Mouse (Mus musculus): ENCODE measurements around the gene Mybph. TPM values are rescaled to one million over a fixed set of nuclear protein-coding genes. Genes with fewer than 3 reads are reported as not detected.

Gene Mybph
- polyA plus RNA-seq, 1 experiment from 2014 or later, result 1.6 TPM

- Histone ChIP-seq H3K4me1 (replicated peaks; ENCODE audit: control insufficient read depth, insufficient read depth) (no peaks in the 10 kb centered on the region), H3K9ac (ENCODE audit: low read length) (0 out of 2 replicates have a peak overlapping the region, but pooled peaks have one; percentile 27), H3K4me2 (replicated peaks; ENCODE audit: low read depth) (no peak overlapping the region), H3K9me3 (ENCODE audit: control insufficient read depth, low read length) (no peaks in the 10 kb centered on the region), H3K27me3 (ENCODE audit: control insufficient read depth, insufficient read depth, low read length) (no peaks in the 10 kb centered on the region), H3K27ac (replicated peaks) (no peak overlapping the region), H3K4me3 (ENCODE audit: low read depth, low read length) (no peak overlapping the region), H3K36me3 (ENCODE audit: control insufficient read depth, insufficient read depth, low read length) (no peaks in the 10 kb centered on the region)
- ATAC-seq (ENCODE audit: low FRiP score, low TSS enrichment) (no peak), DNase-seq (ENCODE audit: low spot score) (no peak)
- no peak for TF ChIP-seq CTCF (IDR thresholded peaks at IDR 0.05; ENCODE audit: low read depth)
- no peak for TF ChIP-seq EP300 (optimal IDR thresholded peaks at IDR 0.05)
- WGBS, result 65% methylated on average over 21 of the region's 21 CpGs
Measured at GRCm38 (mm10) chr1:134152626-134153590, 40.3 kb upstream of the Mybph start.

- 88% methylated on average over 3 of the region's 3 CpGs for WGBS
- Histone ChIP-seq H3K36me3 (ENCODE audit: control insufficient read depth, insufficient read depth, low read length) (no peaks in the 10 kb centered on the region), H3K4me2 (replicated peaks; ENCODE audit: low read depth) (no peak overlapping the region), H3K9ac (ENCODE audit: low read length) (no peak overlapping the region), H3K27ac (replicated peaks) (no peak overlapping the region), H3K4me1 (replicated peaks; ENCODE audit: control insufficient read depth, insufficient read depth) (no peaks in the 10 kb centered on the region), H3K27me3 (ENCODE audit: control insufficient read depth, insufficient read depth, low read length) (no peaks in the 10 kb centered on the region), H3K9me3 (ENCODE audit: control insufficient read depth, low read length) (no peaks in the 10 kb centered on the region), H3K4me3 (ENCODE audit: low read depth, low read length) (no peak overlapping the region)
- no peak; the same call in 1 of the 2 replicates for ATAC-seq (ENCODE audit: low FRiP score, low TSS enrichment)
- no peak for DNase-seq (ENCODE audit: low spot score)
- TF ChIP-seq CTCF (IDR thresholded peaks at IDR 0.05; ENCODE audit: low read depth) (no peak), EP300 (optimal IDR thresholded peaks at IDR 0.05) (no peak)
Measured at GRCm38 (mm10) chr1:134154121-134154520, 39.1 kb upstream of the Mybph start.

- DNase-seq (ENCODE audit: low spot score) (no peak), ATAC-seq (ENCODE audit: low FRiP score, low TSS enrichment) (no peak)
- no peaks in the 10 kb centered on the region for H3K36me3 ChIP-seq (ENCODE audit: control insufficient read depth, insufficient read depth, low read length)
- H3K4me2 ChIP-seq (replicated peaks; ENCODE audit: low read depth), result no peak overlapping the region
- no peak overlapping the region for H3K27ac ChIP-seq (replicated peaks)
- TF ChIP-seq EP300 (optimal IDR thresholded peaks at IDR 0.05) (no peak), CTCF (IDR thresholded peaks at IDR 0.05; ENCODE audit: low read depth) (peak; percentile 66)
- H3K9ac ChIP-seq (ENCODE audit: low read length), result no peak overlapping the region
- H3K9me3 ChIP-seq (ENCODE audit: control insufficient read depth, low read length), result no peaks in the 10 kb centered on the region
- H3K4me3 ChIP-seq (ENCODE audit: low read depth, low read length), result no peak overlapping the region
- H3K27me3 ChIP-seq (ENCODE audit: control insufficient read depth, insufficient read depth, low read length), result no peaks in the 10 kb centered on the region
- H3K4me1 ChIP-seq (replicated peaks; ENCODE audit: control insufficient read depth, insufficient read depth), result no peaks in the 10 kb centered on the region
- 48% methylated on average over 3 of the region's 3 CpGs for WGBS
Measured at GRCm38 (mm10) chr1:134154655-134155054, 38.6 kb upstream of the Mybph start.

- TF ChIP-seq EP300 (optimal IDR thresholded peaks at IDR 0.05) (no peak), CTCF (IDR thresholded peaks at IDR 0.05; ENCODE audit: low read depth) (no peak)
- Histone ChIP-seq H3K4me2 (replicated peaks; ENCODE audit: low read depth) (no peak overlapping the region), H3K4me1 (replicated peaks; ENCODE audit: control insufficient read depth, insufficient read depth) (no peaks in the 10 kb centered on the region), H3K27ac (replicated peaks) (no peak overlapping the region), H3K9ac (ENCODE audit: low read length) (no peak overlapping the region), H3K27me3 (ENCODE audit: control insufficient read depth, insufficient read depth, low read length) (no peaks in the 10 kb centered on the region), H3K36me3 (ENCODE audit: control insufficient read depth, insufficient read depth, low read length) (no peaks in the 10 kb centered on the region), H3K9me3 (ENCODE audit: control insufficient read depth, low read length) (no peaks in the 10 kb centered on the region), H3K4me3 (ENCODE audit: low read depth, low read length) (no peak overlapping the region)
- no peak for DNase-seq (ENCODE audit: low spot score)
- 68% methylated on average over 3 of the region's 3 CpGs for WGBS
- ATAC-seq (ENCODE audit: low FRiP score, low TSS enrichment), result no peak
Measured at GRCm38 (mm10) chr1:134160404-134160803, 32.8 kb upstream of the Mybph start.

GRCm38 (mm10) chr1:134161399-134161798 is 31.8 kb upstream of the Mybph start:
- WGBS, result 75% methylated on average over 6 of the region's 6 CpGs
- no peak for TF ChIP-seq EP300 (optimal IDR thresholded peaks at IDR 0.05)
- TF ChIP-seq CTCF (IDR thresholded peaks at IDR 0.05; ENCODE audit: low read depth), result no peak
- Histone ChIP-seq H3K27me3 (ENCODE audit: control insufficient read depth, insufficient read depth, low read length) (no peaks in the 10 kb centered on the region), H3K4me1 (replicated peaks; ENCODE audit: control insufficient read depth, insufficient read depth) (no peaks in the 10 kb centered on the region), H3K27ac (replicated peaks) (no peak overlapping the region), H3K9me3 (ENCODE audit: control insufficient read depth, low read length) (no peaks in the 10 kb centered on the region), H3K4me3 (ENCODE audit: low read depth, low read length) (no peak overlapping the region), H3K4me2 (replicated peaks; ENCODE audit: low read depth) (no peak overlapping the region), H3K9ac (ENCODE audit: low read length) (no peak overlapping the region), H3K36me3 (ENCODE audit: control insufficient read depth, insufficient read depth, low read length) (no peaks in the 10 kb centered on the region)
- DNase-seq (ENCODE audit: low spot score), result no peak
- no peak for ATAC-seq (ENCODE audit: low FRiP score, low TSS enrichment)

Data from stomach, postnatal 0 days (tissue).